Mouse (Mus musculus) monocyte, adult 2 months (primary cell): ENCODE results near the gene Gm20388.

Experiments
- DNase-seq, 2 experiments: peaks; one replicate each; pipeline ENCODE4 v3.0.0; 2022; ENCODE audit warnings: low spot score in 2 of 2, low read depth in 1 of 2

Gene Gm20388

DNA sequence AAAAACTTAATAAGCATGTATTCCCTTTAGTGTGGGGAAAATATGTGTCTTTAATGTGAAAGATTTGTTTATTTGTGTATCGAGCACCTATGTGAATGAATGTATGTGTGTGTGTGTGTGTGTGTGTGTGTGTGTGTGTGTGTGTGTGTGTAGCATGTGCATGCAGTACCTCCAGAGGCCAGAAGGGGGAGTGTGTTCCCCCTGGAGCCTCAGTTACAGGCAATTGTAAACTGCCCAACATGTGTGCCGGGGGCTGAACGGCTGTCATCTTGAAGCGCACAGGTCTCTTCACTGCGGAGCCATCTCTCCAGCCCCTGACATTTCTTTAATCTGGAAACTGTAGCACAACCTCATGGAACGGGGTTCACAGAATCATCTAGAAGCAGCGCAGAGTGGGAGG is 1425.0 kb downstream of the Gm20388 start:
- no peak for DNase-seq

DNA sequence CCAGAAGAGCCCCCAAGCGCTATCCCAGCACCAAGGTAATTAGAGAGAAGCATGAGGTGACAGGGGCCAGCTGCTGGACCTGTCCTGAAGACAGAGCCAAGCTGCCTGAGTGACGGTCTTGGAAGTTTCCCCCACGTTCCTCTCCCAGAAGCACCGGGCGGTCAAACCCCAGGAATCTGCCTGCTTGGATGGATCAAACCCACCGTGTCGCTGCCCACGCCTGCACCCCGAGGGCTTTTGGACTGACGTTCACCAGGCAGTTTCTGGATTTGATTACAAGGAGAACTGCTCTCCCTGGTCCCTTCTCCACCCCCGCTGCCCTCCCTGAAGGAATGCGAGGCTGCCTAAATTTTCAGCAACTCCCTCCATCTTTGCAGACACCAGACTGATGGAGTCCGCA is 1432.3 kb downstream of the Gm20388 start:
- no peak for DNase-seq

DNA sequence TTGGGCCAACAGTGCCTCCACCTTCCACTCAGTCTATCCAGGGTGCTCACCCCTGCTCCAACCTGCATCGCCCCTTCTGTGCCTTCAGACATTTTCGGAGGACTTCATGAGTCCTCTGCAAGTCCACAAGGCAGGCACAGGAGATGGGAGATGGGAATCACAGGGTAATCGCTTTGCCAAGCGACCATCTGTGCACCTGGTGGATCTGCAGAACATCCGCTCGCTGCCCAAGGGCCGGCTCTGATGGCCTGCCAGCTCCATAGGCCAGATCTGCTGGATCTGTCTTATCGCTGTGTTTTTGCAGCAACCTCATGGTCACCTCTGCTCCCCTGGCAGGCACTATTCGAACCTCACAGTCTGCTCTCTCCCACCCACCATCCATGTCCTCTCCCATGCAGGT is 1433.8 kb downstream of the Gm20388 start:
- no peak for DNase-seq

DNA sequence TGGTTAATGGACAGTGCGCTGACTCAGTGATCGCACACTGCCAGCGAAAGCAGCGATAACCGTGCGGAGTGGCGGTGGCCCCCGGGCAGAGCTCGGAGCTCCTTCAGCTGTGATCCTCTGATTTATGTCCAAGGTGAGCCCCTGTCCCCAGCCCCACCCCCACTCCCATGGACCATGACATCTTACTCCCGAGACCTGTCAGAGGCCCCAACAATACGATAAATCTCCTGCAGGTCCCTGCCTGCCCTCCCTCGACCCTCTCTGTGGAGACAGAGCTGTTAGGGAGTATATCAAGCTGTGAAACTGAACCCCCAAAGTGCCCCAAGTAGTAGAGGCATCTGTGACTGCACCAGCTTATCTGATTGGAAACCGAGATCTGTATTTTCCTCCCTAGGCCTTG is 1435.5 kb downstream of the Gm20388 start:
- no peak for DNase-seq

DNA sequence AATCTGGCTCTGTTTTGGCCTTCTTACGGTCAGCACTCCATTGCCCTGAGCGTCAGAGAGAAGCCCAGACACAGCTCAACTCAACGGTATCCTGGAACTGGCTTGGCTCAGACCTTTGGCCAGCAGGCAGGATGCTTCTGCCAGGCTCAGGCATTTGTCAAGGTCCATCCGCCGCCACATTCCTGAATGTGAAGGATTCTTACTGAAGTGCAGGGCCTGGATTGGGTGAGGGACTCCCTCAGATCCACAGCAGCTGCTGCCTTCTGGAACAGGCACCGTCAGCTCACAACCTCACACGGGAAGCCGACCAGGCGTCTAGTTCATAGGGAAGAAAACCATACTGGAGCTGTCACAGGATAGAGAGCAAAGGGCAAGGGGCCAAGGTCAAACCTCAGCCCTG is 1436.2 kb downstream of the Gm20388 start:
- no peak for DNase-seq

DNA sequence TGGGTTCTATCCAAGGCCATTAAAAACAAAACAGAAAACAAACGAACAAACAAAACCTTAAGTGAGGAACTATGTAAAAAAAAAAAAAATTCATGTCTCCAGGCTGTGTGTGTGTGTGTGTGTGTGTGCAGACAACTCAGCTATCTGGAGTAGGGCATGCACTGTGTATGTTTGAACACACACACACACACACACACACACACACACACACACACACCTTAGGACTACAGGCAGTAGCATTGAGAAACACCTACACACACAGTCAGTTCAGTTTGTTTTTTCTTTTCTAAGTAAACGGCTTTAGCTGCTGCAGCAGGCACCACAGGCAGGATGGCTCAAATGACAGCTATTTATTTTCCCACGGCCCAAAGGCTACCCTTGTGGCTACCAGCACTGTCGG is 1438.4 kb downstream of the Gm20388 start:
- DNase-seq, result no peak

DNA sequence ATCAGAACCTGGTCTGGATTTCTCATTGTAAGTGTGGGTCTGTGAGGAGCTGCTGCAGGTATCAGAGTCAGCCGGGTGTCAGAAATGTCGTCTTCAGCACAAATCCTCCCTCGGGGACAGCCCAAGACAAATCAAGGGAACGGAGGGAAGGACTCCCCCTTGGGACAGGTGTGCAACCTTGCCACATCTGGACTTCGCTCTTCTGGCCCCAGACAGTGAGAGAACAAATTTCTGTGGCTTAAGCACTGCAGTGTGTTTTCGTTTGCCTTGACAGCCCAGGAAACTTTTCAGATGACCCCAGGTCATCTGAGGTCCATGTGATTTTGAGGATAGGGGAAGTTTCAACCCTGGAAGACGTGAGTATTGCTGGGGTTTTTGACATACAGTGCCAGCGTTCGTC is 1440.2 kb downstream of the Gm20388 start:
- no peak for DNase-seq

DNA sequence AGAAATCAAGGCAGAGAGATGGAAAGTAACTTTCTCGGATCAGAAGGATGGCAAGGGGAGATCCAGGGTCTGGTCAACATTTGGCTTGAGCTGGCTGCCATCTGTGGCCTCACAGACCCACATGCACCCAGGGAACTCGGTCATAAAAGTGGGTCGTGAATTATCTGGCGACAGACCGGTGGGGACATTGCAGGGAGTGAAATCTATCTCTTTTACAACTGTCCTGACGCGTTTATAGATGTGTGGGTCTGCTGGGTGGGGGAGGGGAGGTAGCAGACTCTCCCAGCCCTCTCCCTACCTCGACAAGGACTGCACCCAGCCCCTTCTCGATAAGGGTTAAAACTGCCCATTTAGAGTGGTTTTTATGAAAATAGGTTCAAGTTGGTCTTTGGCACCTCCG is 1444.2 kb downstream of the Gm20388 start:
- no peak for DNase-seq

DNA sequence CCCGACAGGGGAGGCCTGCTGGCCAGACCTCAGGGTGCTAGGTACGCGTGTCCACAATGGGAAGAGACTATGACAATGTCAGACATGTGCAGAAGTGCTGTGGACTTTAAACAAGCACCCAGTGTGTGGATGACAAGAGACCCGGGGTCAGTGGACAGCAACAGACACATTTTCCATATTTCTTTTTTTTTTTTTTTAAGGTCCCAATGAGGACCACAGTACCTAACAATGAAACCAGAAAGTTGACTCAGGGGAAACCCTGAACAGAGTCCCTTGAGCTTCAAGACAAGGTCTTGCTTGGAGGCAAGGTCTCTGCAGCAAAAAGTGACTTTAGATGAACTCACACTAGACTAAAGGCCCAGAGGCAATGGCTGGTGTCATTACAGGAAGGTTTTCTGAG is 1446.8 kb downstream of the Gm20388 start:
- no peak for DNase-seq

DNA sequence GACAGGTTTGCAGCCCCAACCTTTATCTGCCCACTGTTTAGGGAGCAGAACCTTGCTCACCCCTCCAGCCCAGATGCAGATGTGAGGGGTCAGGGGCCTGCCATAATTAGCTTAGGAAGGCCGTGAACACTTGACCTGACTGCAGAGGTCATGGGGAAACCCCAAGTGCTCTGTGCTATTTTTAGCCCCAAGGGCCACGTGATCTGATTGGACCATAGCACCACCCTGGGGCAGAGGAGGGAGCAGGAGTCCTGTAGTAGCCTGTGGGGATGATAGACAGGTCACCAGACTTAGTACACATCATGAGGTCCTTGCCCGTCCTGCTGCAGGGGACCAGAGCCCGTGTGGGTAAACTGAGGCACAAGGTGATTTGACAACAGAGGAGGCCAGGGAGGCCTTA is 1448.0 kb downstream of the Gm20388 start:
- DNase-seq, result no peak

DNA sequence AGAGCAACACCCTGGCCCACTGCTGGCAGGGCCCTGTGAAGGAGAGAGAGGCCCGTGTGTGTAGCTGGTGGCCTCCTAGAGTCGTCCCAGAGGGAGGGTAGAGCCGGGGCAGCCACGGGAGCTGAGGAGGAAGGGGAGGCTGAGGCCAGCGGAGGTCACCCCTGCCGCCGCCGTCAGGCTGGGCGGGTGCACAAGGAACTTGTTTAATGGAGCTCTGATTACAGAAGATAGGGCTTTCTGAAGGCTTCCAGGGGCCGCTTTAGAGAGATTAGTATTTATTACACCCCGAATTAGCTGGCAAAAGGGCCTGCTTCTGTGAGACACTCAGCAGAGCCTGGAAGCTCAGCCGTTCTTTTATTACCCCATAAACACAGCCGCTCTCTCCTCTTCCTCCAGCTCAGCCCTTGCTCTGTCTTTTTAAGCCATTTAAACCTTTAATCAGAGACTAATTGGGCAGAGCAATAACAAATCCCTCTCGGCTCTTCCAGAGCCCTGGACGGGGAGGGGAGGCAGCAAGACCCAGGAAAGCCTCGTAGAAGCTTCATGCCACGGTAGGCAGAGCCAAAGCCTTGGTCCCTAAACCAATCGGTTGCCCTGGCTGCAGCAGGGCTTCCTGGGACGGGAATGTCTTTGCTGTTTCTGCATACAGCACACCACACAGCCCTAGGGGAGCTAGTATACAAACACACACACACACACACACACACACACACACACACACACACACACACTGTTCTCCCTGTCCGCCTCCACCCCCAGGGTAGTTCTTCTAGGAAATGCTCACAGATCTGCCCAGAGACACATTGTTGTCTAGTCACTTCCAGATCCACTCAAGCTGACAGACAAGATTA is 1448.7 kb downstream of the Gm20388 start:
- no peak for DNase-seq

DNA sequence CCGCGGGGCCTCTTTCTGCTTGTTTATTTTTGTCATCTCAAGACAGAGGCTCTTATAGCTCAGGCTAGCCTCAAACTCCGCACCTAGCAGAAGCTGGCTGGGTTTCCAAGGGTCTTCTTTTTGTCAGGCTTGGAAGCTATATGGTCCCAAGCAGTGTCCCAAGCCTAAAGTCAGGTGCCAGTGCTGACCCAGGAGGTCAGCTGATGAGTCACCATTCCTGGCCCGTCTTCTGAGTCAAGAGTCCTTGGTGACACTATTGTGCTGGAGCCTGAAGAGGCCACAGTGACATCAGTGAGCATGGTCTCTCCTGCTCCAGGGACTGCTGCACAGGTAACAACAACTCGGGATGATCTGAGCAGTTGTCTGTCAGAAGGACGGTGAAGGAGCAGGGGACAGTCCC is 1449.4 kb downstream of the Gm20388 start:
- DNase-seq, result no peak

DNA sequence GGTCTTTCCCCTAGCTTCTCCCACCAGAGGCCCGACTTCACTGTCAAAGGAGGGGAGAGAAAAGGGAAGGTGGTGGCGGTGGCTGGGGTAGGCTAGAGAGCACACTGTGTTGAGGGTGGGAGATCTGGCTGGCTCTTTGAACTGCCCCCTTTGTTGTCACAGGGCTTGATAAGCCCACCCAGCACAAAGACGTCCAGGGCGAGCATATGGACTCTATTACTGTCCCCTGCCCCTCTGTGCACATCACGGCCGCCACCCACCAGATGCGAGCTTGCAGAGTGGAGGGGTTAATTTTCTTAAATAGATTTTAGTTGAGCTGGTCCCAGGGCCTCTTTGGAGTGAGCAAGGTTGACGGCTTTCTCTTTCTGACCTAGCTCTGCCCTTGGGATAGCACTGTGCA is 1450.5 kb downstream of the Gm20388 start:
- DNase-seq, result no peak

DNA sequence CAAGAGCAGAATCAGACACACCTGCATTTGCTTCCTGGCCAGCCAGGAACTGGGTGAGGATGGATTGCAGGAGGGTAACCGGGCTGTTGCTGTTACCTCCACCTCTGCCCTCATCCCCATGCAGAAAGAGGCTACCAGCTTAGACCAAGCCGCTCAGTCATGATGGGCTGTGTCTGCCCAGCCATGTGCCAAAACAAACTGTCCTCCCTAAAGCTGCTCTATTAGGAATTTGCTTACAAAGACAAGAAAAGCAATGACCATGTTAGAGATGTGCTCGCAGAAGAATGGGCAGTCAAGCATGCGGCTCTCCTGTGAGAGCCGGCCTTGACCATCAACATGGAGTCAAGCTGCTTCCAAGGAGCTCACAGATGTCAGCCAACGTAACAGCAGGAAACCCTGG is 1454.0 kb downstream of the Gm20388 start:
- DNase-seq, result no peak

DNA sequence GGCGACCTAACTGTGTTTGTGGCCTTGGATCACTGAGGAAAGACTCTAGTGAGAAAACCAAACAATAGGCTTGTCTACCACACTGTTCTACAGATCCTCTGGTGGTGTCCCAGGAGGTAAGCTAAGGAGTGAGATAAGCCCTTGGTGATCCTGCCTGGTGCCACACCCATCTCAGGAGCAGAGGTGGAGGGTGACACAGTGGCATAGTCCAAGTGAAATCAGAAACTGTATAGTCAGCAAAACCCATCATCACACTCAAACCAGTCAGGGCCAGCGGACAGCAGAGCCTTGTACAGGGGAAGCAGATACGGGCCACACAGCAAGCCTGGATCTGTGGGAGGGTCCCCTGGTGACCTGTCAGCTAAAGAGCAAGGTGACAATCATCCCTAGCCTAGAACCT is 1454.5 kb downstream of the Gm20388 start:
- no peak for DNase-seq

DNA sequence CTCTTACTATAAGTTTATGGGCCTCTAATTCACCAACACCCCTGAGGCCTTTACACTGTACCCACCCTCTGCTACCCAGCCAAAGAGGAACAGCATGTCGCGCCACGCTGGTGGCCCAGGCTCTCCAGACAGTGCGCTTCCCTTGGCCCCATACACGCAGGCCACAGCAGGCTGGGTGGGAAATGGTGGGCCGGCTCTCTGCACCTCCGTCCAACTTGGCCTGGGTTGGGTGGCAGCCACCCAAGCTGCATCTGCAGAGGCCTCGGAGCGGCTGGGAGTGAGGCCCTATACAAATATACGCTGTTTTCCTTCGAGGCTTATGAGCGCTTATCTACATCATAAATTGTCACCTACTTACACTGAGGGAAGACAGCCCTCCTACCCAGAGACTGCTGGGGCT is 1456.0 kb downstream of the Gm20388 start:
- no peak for DNase-seq

DNA sequence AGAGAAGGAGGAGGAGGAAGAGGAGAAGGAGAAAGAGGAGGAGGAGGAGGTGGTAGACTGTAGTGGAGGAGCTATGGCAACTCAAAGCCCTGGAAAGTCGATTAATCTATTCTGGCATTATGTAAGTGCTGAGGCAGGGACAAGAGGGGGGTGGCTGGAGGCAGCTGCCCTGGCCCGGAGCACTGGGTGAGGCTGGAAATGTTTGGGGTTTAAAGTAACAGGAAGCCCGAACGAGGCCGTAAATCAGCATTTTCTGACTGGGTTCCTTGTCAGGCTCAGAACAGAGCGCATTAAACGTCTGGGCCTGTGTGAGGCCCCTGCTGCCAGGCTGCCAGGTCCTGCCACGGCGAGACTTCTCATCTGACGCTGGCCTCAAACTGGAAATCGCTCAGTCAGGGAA is 1458.2 kb downstream of the Gm20388 start:
- no peak for DNase-seq

DNA sequence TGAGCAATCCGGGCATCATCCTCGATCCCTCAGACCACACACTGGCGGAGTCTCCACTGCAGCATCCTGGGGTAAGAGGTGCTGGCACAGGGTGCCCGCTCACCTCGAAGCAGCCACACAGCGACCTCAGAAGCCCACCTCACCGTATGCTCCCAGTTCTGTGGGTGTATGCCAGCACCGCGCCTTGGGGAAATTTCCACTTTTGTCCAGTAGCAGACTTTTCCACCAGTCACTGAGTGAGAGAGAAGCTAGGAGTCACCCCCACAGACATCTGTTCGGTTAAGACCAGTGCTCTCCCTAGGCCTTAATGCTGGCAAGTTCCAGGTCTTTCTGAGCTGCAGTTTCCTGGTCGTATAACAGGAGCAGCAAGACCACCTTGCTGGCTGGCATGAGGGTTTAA is 1458.7 kb downstream of the Gm20388 start:
- no peak for DNase-seq

DNA sequence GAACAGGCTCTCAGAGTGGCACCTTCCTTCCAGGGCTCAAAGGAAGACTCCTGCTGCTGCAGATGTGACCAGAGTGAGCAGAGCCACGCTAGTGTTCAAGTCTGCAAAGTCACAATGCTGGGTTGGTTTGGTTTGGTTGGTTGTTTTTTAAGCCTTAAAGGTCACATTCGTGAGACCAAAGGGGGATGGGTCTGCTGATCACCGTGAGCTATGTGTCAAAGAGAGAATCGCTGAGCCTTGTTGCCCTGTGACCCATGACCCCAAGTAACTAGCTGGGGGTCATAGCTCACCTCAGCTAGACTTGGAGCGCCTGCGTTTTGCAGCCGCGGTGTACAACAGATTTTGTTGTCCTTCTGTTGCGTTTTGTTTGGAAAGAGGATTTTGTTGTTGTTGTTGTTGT is 1460.6 kb downstream of the Gm20388 start:
- DNase-seq, result no peak

DNA sequence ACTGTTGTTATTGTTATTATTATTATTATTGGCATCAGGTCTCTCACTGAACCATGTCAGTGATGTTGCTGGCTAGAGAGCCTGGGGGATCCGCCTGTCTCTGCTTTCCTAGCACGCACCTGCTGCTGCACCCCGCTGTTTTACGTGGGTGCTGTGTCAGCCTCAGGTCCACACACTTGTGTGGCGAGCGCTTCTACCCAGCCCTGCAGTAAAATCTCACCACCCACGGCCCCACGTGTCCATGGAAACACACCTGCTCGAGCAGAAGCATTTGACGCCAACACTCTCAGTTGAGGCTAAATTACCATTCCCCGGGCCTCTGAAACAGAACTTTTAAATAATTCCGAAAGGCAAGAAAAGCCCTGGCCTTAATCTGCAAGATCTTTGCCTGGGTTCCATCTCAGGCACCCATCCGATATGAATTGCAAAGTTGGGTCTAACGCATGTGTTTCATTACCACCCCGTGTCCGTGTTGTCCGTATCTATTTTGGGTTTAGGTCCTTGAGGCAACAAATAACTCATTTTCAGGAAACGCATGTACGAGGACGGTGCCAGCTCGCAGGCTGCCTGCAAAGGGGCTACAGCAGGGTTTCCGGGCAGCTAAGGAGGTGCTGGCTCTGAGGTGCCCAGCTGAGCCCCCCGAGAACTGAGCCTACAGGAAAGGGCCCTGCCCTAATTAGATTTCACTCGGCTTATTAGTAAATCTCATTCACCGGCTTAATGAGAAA is 1461.4 kb downstream of the Gm20388 start:
- DNase-seq, result no peak

DNA sequence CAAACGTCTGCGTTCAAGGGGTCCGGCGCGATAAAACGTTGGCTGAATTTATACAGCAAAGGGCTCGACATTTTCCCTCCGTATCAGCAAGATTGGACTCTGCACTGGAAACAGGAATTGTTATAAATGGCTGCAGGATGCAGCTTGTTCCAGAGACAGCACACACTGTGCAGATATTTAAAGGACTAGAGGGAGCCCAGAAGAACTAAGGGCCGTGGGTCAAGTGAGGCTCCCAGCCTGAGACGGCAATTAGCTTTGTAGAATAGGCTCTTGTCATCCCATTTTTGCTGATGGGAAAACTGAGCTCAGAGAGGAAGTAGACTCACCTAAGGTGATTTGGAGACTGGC is 1462.0 kb downstream of the Gm20388 start:
- no peak for DNase-seq

DNA sequence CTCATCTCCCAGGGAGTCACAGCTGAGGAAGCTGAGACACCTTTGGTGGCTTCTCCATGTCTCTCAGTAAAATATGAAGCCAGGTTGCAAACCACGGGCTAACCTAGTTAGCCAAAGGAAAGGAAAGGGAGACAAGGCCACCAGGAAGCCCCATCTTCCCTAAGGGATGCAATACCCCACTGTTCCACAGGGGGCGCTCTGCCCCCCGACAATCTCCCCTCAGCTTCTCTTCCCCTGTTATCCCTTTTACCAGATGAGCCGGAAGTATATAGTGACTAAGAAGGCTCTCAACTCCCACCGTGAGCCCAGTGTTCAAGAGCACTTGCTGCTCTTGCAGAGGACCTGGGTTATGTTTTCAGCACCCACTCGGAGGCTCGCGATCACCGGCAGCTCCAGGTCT is 1463.6 kb downstream of the Gm20388 start:
- no peak for DNase-seq

DNA sequence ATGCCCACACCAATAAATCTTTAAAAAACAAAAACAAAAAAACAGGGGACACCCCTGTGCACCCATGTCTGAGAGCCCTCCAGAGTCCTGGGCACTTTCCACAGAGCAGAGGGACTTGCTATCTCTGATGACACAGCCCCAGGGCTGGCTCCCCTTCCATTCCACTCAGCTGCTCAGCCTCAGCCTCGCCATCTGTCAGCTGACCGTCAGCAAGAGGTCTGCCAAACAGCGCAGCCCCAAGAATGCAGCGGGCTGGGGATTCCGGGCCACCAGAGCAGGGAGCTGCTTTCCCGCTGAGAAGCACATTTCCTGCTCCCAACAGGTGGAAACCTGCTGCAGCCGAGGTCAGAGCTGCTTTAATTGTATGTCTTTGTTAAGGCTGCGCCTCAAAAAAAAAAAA is 1464.1 kb downstream of the Gm20388 start:
- DNase-seq, result no peak
